Mouse (Mus musculus): ENCODE data around the gene Jhy.

Gene Jhy

DNA sequence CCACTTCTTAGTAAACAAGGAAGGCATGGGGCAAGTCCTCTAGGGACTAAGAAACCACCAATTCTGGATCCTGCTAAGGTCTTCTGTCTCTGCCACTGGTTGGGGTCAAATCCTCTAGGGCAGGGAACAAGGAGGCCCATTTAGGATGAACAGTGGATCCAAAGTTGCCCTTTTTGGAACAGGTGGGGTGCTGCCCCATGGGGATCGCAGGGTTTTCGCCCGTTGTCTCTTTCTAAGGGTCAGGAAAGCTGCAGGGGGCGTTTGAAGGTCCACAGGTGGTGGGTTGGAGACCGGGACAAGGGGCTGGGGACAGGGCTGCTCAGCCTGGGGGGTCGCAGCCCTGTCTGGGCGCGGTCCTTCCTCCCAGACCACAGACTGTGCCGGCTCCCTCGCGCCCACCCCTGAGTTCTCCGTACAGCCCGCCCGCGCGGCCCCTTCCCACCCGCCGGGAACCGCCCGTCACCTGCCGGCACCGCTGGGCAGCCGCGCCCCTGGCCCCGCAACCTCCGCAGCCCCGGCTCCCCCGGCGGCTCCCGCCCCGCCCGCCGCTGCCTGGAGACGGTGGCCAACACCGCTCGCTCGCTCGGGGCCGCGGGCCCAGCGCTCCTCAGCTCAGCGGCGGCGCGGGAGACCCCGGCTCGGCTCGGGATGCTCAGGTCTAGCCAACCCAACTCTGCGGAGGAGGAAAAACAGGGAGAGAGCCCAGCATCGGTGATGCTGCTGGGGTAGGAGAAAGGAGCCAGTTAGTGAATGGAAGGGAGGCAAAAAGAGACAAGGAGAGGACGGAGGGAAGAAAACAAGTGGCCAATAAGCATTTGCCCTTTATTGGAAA, at the start of gene Jhy:
Jhy (minus strand) TSS at position 533 of the 832 bp plus-strand sequence.
- no peak for DNase-seq (ENCODE audit: low spot score in 2 of 2)

DNA sequence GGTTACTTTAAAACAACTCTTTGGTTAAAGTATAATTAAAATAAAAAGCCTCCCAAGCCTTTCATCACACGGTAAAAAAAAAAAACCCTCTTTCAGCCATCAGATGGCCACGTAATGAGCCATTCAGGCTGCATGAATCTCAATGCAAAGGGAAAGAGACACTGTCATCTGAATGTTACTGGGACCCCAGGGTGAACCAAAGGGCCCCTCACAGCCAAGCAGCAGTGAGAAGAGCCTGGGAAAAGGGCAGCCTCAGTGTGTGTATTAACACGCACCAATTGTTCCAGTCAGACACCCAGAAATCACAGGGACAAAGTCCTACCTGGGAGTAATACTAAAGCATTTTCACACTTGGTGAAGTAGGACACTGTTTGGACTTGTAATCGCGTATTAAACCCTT, 48.5 kb upstream of the Jhy start:
- no peak for DNase-seq (ENCODE audit: low spot score in 2 of 2)

DNA sequence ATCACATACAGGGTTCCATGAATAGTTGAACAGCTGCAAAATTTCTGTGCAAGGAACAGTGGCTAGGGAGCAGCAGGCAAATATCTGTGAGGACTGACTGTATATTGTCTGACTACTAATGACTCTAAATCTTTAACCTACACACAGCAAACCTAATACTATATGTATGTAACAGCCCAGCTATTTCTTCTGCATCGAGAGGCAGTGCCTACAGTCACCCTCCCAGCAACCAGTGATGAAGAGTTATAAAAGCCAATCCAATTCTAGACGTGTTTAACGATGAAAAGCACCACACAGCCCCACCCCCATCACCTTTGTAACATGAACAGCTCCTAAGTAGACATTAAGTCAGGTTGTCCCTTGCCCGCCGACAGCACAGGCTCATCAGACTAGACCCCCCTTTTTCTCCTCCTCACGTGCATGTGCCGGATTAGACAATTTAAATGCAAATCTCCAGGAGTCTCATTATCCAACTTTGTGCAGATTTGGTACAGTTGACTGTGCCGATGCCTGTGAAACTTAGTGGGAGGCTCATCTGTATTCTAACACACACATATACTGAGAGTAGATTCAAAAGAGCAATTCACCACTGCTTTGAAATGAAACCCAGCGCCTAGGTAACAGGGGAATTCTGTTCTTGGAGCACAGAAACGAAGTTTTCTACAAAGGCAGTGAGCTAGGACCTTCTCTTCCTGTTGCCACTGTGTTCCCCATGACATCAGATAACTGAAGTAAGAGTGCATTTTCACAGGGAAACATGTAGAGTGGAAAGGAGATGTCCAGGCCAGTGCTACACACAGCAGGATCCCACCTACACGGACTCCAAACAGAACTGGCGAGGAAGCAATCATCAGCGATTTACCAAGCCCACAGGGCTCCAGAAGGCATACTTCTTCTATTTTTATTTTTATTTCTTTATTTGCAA, 47.9 kb upstream of the Jhy start:
- DNase-seq (ENCODE audit: low spot score in 2 of 2): peak; percentile 38 to 39

DNA sequence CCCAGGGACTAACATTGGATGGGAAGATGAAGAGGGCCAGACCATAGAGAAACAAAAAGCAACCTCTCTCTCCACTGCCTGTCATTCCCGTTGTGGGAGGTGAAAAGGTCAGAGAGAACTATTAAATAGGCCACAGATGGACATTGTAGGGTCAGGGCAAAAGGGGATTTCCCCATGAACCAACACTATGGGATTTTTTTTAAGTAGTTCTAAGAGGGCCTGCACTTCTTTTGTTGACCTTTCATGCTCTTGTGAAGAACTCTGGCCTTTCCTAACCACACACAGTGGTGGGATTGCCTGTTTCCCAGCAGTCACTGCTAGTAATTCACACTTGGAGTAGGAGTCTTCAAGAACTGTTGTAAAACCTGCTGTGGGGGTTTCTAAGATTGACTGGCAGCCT, 43.9 kb upstream of the Jhy start:
- no peak for DNase-seq (ENCODE audit: low spot score in 2 of 2)

DNA sequence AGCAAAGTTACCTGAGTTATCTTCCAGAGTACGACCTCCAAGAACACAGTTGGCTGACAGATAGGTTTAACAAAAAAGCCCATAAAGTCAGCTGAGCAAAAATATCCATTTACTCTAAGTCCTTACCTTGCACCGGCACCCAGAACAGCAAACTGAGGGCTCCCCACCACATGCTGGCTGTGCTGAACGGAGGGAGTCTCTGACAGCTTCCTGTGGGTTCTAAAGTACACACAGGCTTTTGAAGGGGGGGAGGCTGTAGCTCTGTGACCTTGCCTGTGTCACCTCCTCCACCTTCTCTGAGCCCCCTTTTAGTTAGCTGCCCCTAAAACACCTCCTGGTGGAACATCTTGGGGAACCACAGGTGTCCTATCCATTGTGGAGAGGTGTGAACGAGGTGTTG, 40.5 kb upstream of the Jhy start, which contains the start of gene Crtam:
Crtam (minus strand) TSS at position 214 of the 400 bp plus-strand sequence.
- no peak for DNase-seq (ENCODE audit: low spot score in 2 of 2)

DNA sequence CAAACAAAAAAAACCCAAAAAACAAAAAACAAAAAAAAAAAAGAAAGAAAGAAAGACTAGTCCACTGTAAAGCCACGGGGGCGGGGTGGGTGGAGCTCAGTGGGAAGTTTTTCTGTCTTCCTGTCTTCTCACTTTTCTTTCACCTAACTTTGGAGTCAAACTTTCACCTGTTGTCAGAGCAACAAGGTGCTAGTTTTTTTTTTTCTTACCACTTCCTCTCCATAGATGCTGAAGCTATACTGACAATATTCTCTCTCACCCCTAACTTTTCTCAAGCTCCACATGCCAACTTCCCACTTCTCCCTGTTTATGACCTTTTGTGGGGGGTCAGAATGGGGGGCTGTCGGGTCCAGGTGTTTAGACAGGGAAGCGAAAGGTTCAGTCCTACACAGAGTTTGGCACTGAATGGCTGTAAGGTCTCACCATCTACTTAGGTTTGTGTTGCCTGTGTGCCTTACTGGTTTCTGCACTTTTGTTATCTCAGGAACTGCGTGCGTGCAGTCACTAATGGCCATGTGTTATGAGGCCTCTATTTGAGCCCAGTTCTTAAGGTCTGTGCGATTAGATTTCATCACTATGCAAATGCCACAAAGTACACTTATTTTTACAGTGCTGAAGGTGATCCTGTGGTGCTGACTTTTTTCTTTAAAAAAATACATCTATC, 33.3 kb upstream of the Jhy start:
- no peak for DNase-seq (ENCODE audit: low spot score in 2 of 2)

DNA sequence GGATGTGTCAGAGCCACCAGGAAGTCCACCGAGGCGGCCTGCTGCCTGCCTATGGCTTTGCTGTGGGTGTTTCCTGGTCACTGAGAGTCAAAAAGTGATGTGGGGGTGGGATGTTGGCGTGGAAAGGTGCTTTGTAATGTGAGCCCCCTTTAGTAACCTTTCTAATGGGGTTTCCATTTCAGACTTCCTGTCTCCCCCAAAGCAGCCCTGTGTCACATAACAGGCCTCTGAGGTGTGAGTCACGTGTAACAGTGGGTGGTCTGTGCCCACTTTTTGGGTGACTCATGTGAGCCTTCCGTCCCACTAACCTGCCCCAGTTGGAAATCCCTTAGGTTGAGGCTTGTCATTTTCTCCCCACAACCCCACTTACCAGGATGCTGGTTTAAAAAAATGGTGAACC, 30.2 kb upstream of the Jhy start:
- DNase-seq (ENCODE audit: low spot score in 2 of 2): no peak

DNA sequence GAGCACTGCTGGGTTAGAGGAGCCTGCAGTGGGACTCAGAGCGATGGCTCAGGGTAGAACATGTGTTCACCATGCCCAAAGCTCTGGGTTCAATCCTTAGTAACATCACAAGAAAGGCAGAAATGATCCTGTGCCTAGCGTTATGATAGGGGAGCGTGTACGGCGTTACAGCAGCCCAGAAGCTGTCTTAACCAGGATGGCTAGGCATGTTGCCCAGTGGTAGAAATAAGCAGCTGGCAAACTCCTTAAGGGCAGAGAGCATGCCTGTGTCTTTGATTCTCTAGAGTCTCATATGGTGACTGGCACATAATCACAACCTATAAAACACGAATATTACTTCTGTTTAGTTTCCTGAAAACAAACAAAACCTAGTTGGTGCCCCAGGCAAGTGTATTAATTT, 27.6 kb upstream of the Jhy start:
- no peak for DNase-seq (ENCODE audit: low spot score in 2 of 2)

DNA sequence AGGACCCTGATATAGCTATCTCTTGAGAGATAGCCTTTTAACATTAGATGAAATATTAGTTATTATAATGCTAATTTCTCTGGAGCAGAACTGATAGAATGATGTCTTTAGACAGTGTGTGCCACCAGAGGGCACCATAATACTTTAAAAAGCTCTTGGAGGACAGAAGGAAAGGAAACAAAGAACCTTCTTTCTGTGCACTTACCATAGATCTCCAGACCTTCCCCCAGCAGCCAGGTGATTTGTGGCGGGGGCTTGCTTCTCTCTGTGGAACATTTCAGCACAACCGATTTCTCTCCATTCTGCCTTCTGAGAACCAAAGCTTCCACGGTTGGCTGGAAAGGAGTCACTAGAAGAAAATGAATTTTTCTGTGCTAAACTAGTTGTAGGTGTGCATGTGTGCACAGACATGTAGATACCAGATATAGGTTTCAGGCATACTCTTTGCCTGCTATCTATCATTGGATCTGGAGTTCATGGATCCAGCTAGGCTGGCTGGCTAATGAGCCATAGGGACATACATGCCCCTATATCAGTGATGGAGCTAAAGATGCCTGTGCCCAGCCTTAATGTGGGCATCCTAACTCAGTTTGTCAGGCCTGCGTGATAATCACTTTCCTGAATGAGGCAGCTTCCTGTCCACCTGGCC, 26.1 kb upstream of the Jhy start:
- peak; percentile 13 to 53 for DNase-seq (ENCODE audit: low spot score in 2 of 2)

DNA sequence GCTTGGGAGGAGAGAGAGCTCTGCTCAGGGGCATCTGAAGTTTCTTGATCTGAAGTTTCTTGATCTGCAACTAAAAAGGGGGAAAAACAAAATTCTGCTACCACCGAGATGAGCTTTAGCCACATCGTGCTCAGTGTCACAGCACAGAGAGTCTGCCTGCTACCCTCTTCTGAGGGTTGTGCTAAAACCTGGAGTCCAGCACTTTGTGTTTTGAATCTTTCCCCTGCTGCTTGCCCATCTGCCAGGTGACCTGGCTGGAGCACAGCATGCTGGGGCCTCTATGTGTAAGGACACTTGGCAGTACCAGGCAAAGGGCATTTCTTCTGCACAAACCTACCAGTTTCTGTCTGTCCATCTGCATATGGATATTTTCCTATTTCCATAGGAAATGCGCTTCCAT, 20.4 kb upstream of the Jhy start:
- DNase-seq (ENCODE audit: low spot score in 2 of 2): no peak

DNA sequence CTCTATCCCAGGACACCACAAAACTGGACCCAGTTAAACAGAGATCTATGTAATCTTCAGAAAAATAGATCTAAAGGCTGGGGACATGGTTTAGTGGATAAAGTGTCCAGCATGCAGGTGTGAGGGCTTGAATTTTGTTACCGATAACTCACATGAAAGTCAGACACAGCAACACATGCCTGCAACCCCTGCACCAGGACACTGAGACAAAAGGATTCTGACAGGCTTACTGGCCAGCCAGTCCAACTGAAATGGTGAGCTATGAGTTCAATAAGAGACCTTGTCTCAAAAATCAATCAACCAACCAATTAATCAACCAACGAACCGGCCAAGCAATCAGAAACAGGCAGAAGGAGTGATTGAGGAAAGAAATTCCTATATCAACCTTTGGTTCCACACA, 19.8 kb upstream of the Jhy start:
- DNase-seq (ENCODE audit: low spot score in 2 of 2): no peak

DNA sequence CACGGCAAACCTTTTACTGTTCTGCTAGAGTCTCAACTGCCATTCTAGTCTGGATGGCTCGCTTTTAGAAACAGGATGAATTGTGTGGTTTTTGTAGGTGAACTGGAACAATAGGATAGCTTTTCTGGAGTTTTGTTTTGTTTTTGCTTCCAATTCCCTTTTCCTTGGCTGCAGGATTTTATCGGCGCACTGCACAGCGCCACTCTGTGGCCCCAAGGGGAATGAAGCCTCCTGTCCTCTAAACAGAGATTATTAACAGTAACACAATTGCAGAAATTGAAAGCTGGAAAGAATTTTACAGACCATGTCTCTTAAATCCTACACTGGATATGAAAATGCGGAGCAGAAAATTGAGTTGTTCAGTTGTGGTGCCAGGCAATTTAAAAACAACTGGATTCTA, 18.6 kb upstream of the Jhy start:
- DNase-seq (ENCODE audit: low spot score in 2 of 2): no peak

DNA sequence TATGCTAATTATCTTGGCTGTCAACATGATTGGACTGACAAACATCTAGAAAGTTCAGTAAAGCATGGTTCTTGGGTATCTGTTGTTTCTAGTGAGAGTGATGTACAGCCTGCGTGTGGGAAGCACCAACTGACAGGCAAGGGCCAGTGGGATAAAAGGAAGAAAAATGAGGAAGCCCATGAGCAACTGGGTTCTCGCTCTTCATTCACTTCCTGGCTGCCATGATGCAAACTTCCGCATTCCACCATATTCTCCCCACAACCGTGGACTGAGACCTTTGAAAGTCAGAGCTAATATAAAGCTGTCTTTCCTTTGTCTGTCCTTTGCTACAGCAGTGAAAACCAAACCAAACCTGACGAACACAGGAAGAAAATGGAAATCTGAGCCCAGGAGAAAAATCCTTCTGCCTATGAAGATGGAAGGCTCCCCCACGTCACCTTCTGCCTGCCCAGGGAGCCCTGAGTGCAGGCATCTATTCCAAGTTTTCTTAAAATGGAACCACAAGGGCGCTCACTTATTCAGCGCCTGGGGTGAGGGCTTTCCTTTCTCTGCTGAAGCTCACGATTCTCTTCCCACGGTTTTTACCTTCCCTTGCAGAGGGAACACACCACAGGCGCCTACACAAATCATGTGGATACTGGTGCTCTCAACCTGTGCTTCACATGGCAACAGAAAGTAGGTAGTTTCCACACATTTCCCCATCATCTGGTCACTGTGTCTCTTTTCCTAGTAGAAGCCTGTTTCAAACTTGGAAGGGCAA, 10.3 kb upstream of the Jhy start:
- DNase-seq (ENCODE audit: low spot score in 2 of 2): no peak

DNA sequence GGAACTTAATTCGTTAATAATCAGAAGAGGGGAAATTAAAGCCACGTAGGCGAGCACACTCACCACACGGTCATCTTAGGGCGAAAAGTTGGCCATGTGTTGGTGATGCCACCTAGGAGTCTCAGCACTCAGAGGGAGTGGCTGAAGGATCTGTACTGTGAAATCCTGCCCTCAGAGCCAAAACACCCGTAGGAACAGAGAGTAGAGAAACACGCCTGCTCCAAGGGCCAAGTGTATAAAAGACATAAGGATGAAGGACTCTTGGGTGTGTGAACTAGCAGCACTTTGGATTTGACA, 448 bp upstream of the Jhy start:
- no peak for DNase-seq (ENCODE audit: low spot score in 2 of 2)

DNA sequence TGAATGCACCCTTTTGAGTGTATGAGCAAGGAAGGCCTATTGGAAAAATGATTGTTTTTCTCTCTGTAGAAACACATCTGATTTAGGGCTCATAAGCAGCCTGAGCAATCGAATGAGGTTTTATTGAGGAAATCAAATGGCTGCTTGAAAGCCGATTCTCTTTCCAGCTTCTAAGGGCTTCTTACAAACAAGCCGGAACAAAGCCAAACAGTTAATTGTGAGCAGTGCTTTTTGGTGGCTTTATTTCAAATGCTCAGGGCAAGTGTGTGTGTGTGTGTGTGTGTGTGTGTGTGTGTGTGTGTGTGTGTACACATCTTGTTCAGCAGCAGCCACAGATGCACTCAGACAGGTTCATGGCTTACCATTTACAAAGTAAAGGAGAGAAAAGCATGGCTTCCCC, 2.5 kb downstream of the Jhy start:
- DNase-seq (ENCODE audit: low spot score in 2 of 2): no peak

DNA sequence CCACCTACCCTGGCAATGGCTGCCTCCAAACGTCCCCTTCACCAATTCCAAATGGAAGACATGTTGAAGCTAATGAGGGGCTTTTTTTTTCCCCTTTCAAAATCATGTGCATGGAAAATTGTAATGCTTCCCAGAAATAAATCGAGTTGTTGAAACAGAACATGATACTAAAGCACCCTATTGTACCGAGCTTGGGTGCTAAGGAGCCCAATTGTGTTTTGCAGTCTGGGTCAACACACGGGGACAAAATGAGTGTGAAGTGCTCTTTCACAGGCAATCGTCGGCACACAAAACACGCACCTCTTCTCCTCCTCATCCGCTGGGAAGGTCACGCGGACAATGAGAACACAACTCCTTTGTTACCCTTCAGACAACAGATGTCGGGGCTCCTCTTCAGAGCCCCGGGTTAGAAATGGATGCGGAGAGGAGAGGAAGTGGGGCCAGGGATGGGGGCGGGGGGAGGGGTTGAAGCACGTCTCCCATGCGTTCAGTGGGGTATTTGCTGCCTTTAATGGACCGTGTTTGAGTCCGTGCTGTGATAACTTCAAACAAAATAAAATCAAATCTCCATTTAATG, 14.8 kb downstream of the Jhy start:
- no peak for DNase-seq (ENCODE audit: low spot score in 2 of 2)

DNA sequence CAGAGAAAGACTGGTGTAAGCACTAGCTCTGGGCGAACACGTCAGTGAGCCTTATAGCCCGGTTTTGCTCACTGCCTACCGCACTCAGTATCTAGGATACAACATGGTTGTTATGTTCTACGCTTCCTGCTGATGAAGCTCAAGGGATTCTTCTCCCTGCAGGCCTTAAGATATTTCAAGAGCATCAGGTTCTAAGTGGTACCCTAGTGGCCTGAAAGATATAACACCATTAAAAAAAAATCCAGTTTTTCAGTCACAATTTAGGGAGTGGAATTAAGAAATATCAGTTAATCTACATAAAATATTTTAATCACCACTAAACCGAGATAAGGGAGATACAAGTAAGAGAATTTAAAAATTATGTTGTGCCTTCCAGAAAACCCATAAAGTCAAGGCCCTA, 15.4 kb downstream of the Jhy start:
- no peak for DNase-seq (ENCODE audit: low spot score in 2 of 2)

DNA sequence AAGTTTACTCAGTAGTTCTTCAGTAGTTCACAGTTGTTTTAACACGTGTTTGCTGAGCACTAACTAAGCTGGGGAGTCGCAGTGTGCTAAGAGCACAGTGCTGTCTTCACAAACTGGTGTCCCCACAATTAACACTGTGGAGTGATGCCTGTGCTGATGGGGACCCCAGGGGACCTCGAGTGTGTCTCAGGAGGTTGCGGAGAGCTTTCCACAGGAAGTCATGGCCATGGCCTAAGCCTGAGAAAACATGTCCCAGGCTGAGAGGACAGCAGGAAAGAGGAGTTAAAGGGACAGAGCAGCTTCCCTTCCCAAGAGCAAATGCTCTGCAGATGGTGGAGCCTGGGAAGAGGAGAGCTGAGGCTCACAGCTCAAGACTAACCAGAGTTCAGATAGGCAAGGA, 16.8 kb downstream of the Jhy start:
- DNase-seq (ENCODE audit: low spot score in 2 of 2): no peak

DNA sequence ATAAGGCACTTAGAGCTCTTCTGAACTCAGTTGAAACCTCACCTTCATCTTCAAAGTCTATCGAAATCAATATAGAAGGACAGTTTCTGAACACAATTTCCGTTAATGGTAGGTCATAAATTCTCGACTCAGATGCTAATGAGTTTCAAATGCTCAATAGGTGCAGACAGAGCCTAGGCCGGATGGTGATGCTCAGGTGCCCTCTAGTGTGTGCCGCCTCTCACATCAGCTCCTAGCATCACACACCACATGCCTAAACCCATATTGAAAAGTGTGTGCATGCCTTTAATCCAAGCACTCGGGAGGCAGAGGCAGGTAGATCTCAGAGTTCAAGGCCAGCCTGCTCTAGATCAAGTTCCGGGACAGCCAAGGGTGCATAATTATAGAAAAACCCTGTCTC, 26.5 kb downstream of the Jhy start:
- DNase-seq (ENCODE audit: low spot score in 2 of 2): no peak

DNA sequence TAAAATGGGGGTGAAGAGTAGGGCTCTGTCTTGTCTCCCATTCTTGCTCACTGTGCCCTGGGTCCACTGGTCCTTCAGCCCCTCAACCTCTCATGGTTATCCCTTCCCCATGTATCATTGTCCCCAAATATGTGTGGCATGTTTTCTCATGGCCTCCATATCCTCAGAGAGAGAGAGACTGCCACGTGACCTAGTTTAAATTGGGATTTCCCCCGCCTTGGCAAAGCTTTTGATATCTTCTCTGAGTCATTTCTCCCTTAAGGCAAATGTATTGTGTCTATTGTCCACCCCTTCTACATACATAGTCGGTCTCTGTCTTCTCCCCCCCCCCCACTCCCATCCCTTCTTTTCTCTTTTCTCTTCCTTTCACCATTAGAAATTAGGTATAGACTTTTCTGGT, 30.6 kb downstream of the Jhy start:
- DNase-seq (ENCODE audit: low spot score in 2 of 2): no peak
